Mouse (Mus musculus) cortical plate, adult 2 months (tissue): Measurements from ENCODE around the gene Acox2.

Experiments
- CTCF ChIP-seq: fragments of 200-500 bp; IDR thresholded peaks from 2 replicates; pipeline ENCODE4 v1.5.1; 2011; ENCODE audit warnings: mild to moderate bottlenecking, control low read depth, low read length; ENCODE audit not compliant: insufficient read depth; ENCODE audit errors: extremely low read depth
- POLR2A ChIP-seq: fragments of 200-500 bp; IDR thresholded peaks from 2 replicates; pipeline ENCODE4 v1.6.1; 2011; ENCODE audit warnings: mild to moderate bottlenecking, low read length, control low read depth; ENCODE audit not compliant: insufficient read depth; ENCODE audit errors: extremely low read depth

GRCm38 (mm10) chr14:8218238-8218637 lies 40.9 kb downstream of the Acox2 start:
- TF ChIP-seq CTCF (no peak), POLR2A (no peak)
